Mouse (Mus musculus): ENCODE data around the gene Ncmap.

DNA sequence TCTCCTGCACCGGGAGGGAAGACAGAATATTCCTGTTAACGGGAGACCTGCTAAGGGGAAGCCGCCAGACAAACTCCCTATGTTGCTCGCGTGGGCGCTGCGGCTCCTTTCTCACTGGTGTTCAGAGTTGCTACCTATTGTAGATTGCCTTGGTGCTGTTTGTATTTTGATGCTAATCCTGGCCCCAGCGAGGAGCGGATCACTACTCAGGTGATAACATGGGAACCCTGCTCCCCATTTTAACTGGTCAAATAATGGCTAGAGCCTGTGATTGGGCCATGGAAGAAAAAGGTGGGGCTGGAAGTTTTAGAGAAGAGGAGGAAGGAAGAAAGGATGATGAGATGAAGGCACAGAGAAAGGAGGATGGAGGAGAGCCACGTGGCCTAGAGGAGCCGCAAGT lies 22.4 kb upstream of the Ncmap start:
- no peak for TF ChIP-seq TBP (conservative IDR thresholded peaks at IDR 0.05; ENCODE audit: low read depth, low read length)
- no peak for TF ChIP-seq MAX (IDR thresholded peaks at IDR 0.05; ENCODE audit: low read length)
- TF ChIP-seq SIN3A (IDR thresholded peaks at IDR 0.05; ENCODE audit: low read length) = no peak
- TF ChIP-seq POLR2A (IDR thresholded peaks at IDR 0.05; ENCODE audit: low read depth, low read length) = no peak
- TF ChIP-seq CTCF (conservative IDR thresholded peaks at IDR 0.05 in 1 of 2, IDR thresholded peaks at IDR 0.05 in 1 of 2; ENCODE audit: low read depth in 2 of 2, low read length in 2 of 2) = no peak
- TF ChIP-seq ZC3H11A (IDR thresholded peaks at IDR 0.05; ENCODE audit: low read depth, low read length) = no peak

Measured in CH12.LX (cell line).